Mouse (Mus musculus): ENCODE results near the gene Rasgrf1. TPM values are rescaled to one million over a fixed set of nuclear protein-coding genes. Genes with fewer than 3 reads are reported as not detected.
"Not testable (repeated sequence)": the region's sequence is repeated elsewhere in the genome, so short reads cannot be mapped to it uniquely, and the experiment has no call there.

The Rasgrf1 gene
- polyA plus RNA-seq, 1 experiment: 168 TPM

DNA sequence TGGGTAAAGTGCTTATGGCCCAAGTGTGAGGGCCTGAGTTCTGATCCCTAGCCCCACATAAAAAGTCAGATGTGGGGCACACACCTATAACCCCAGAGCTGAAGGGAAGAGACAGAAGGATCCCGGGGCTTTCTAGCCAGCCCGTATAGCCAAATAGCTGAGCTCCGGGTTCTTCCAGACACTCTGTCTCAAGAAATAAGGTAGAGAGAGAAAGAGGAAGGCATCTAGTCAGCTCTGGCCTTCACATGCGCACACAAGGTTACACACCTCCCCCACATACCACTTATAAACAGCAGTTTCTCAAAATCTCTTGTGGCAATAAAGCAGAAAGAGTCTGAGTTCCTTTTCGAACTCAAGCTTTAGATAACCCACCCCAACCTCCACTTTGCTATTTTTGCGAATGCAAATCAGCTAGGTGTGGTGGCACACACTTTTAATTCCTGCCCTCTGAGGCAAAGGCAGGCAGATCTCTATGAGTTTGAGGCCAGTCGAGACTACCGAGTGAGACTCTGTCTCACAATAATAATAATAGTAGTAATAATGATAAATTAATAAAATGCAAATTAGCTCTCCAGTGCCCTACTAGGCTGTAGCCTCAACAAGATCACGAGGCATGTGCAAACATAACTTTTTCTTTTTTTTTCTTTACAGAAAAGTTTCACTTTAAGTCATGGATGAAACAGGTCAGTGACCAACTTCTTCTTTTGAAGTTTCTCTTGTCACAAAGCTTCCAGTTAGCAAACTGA is 150.3 kb downstream of the Rasgrf1 start:
- no peaks in the 10 kb centered on the region for H3K4me1 ChIP-seq (ENCODE audit: control insufficient read depth, insufficient read depth, low read length)
- TF ChIP-seq POLR2A (IDR thresholded peaks at IDR 0.05; ENCODE audit: borderline replicate concordance, insufficient read depth, low read length) (no peak), CTCF (IDR thresholded peaks at IDR 0.05; ENCODE audit: borderline replicate concordance, insufficient read depth, low read depth, low read length) (no peak)
- no peaks in the 10 kb centered on the region for H3K27me3 ChIP-seq (ENCODE audit: control insufficient read depth, insufficient read depth, low read length)
- H3K27ac ChIP-seq (ENCODE audit: insufficient read depth, low read length): no peak overlapping the region
- WGBS: 93% methylated on average over 9 of the region's 9 CpGs
- no peak for DNase-seq
- H3K4me3 ChIP-seq (replicated peaks; ENCODE audit: insufficient read depth, low read depth, low read length): no peak overlapping the region

DNA sequence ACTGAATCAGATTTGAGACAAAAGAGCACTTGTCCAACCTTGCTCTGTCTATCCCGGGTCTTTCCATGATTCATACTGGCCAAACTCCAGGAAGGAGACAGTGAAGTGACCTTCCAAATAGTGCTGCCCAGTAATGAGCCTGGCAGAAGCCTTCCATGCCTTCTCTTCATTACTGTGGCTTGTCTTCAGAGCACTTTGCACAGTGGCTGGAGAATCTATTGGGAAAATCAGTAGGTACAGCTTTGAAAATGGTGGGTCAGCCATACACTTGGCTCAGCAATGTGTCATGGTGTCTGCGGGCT is 150.8 kb downstream of the Rasgrf1 start:
- Histone ChIP-seq H3K4me1 (ENCODE audit: control insufficient read depth, insufficient read depth, low read length) (no peaks in the 10 kb centered on the region), H3K27me3 (ENCODE audit: control insufficient read depth, insufficient read depth, low read length) (no peaks in the 10 kb centered on the region), H3K4me3 (replicated peaks; ENCODE audit: insufficient read depth, low read depth, low read length) (no peak overlapping the region), H3K27ac (ENCODE audit: insufficient read depth, low read length) (no peak overlapping the region)
- WGBS: 52% methylated on average over 2 of the region's 2 CpGs
- TF ChIP-seq CTCF (IDR thresholded peaks at IDR 0.05; ENCODE audit: borderline replicate concordance, insufficient read depth, low read depth, low read length): no peak
- TF ChIP-seq POLR2A (IDR thresholded peaks at IDR 0.05; ENCODE audit: borderline replicate concordance, insufficient read depth, low read length): no peak
- DNase-seq: no peak

DNA sequence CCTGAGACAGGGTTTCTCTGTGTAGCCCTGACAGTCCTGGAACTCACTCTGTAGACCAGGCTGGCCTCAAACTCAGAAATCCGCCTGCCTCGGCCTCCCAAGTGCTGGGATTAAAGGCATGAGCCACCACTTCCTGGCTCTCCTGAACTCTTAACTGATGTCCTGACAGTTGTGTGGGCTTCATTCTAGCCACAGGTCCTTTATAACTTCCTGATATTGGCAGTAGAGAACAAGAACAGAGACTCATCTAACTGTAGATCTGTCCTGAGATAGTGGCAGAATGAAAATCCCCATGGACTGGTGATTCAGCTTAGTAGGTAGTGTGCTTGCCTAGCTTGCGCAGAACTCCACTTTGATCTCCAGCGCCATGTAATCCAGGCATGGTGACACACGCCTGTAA is 151.2 kb downstream of the Rasgrf1 start:
- not testable (repeated sequence) for H3K4me3 ChIP-seq (replicated peaks; ENCODE audit: insufficient read depth, low read depth, low read length); H3K27ac ChIP-seq (ENCODE audit: insufficient read depth, low read length); H3K4me1 ChIP-seq (ENCODE audit: control insufficient read depth, insufficient read depth, low read length); DNase-seq; H3K27me3 ChIP-seq (ENCODE audit: control insufficient read depth, insufficient read depth, low read length)
- 94% methylated on average over 5 of the region's 5 CpGs for WGBS

DNA sequence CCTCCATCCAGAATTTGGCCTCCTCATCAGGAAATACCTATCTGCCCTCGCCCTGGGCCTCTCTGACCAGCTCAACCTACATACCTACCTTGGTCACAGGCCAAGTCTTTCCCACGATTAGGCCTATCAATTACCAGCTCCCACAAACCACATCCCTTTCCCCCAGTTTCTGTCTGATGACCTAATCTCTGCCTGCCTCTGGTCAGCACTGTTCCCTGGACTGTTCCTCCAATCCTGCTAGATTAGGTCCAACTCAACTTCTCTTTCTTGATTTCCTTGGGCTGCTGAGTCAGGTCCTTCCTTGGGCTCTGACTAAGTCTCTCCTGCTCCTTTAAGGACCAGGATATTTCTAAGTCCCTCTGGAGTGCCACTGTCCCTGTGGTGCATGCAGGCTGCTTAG is 157.6 kb downstream of the Rasgrf1 start:
- DNase-seq: no peak
- no peaks in the 10 kb centered on the region for H3K27me3 ChIP-seq (ENCODE audit: control insufficient read depth, insufficient read depth, low read length)
- no peaks in the 10 kb centered on the region; the same call in 1 of the 2 replicates for H3K4me1 ChIP-seq (ENCODE audit: control insufficient read depth, insufficient read depth, low read length)
- H3K4me3 ChIP-seq (replicated peaks; ENCODE audit: insufficient read depth, low read depth, low read length): no peak overlapping the region
- WGBS: 79% methylated on average over 2 of the region's 2 CpGs
- no peak for TF ChIP-seq POLR2A (IDR thresholded peaks at IDR 0.05; ENCODE audit: borderline replicate concordance, insufficient read depth, low read length)
- TF ChIP-seq CTCF (IDR thresholded peaks at IDR 0.05; ENCODE audit: borderline replicate concordance, insufficient read depth, low read depth, low read length): no peak
- no peak overlapping the region for H3K27ac ChIP-seq (ENCODE audit: insufficient read depth, low read length)

DNA sequence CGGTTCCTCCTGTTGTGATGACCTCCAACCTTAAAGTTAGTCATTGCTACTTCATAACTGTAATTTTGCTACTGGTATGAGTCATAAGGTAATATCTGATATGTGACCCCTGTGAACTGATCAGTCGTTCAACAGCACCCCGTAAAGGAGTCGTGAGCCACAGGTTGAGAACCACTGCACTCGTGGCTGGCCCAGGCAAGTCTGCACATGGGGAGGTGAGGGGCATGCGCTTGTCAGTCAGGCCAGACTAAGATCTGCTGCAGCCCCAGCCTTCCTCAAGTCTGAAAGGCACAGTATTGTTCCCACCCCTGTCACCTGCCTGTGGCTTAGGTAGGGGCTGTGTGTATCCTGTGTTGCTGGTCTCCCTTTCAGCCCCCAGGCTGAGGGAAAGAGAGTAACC is 159.1 kb downstream of the Rasgrf1 start:
- Histone ChIP-seq H3K4me3 (replicated peaks; ENCODE audit: insufficient read depth, low read depth, low read length) (no peak overlapping the region), H3K27ac (ENCODE audit: insufficient read depth, low read length) (no peak overlapping the region), H3K27me3 (ENCODE audit: control insufficient read depth, insufficient read depth, low read length) (no peaks in the 10 kb centered on the region), H3K4me1 (ENCODE audit: control insufficient read depth, insufficient read depth, low read length) (no peaks in the 10 kb centered on the region; the same call in 1 of the 2 replicates)
- DNase-seq: no peak
- WGBS: 94% methylated on average over 6 of the region's 6 CpGs
- TF ChIP-seq POLR2A (IDR thresholded peaks at IDR 0.05; ENCODE audit: borderline replicate concordance, insufficient read depth, low read length): no peak
- TF ChIP-seq CTCF (IDR thresholded peaks at IDR 0.05; ENCODE audit: borderline replicate concordance, insufficient read depth, low read depth, low read length): no peak

DNA sequence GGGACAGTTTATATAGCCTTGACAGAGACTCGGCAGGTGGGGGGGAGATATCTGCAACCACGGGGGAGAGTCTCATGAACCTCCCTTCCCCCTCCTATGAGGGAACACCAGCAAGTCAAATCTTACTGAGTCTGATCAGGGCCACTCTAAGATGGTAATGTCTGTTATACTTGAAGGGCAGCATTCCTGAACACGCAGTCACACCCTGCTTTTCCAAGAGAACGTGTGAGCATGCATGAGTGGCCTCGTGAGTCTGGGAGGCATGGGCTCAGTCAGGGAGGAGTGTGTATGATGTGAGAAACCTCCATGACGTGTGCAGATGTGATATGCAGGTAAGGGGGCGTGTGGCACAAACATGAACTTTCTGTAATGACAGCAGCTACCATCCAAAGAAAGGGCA is 159.8 kb downstream of the Rasgrf1 start:
- H3K4me3 ChIP-seq (replicated peaks; ENCODE audit: insufficient read depth, low read depth, low read length): no peak overlapping the region
- no peak overlapping the region for H3K27ac ChIP-seq (ENCODE audit: insufficient read depth, low read length)
- DNase-seq: no peak
- H3K4me1 ChIP-seq (ENCODE audit: control insufficient read depth, insufficient read depth, low read length): no peaks in the 10 kb centered on the region; the same call in 1 of the 2 replicates
- H3K27me3 ChIP-seq (ENCODE audit: control insufficient read depth, insufficient read depth, low read length): no peaks in the 10 kb centered on the region
- WGBS: 77% methylated on average over 7 of the region's 7 CpGs
- no peak for TF ChIP-seq CTCF (IDR thresholded peaks at IDR 0.05; ENCODE audit: borderline replicate concordance, insufficient read depth, low read depth, low read length)
- no peak for TF ChIP-seq POLR2A (IDR thresholded peaks at IDR 0.05; ENCODE audit: borderline replicate concordance, insufficient read depth, low read length)

DNA sequence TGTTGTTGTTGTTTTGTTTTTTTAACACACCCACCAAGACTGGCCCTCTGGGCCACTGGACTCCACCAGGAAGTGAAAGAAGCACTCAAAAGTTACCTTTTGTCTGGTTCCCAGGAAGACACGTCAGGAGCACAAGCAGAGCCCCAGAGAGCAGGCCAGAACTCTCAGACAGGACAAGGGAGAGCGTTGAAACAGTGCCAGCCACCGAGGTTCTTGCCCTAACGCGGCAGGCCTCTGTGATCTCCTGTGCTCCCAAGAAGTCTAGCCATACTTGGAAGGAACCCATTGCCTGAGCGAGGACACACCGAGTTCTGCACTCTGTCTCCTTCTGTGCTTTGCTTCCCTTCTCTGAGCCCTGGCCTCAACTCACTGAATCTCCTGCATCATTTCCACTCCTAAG is 160.5 kb downstream of the Rasgrf1 start:
- H3K4me1 ChIP-seq (ENCODE audit: control insufficient read depth, insufficient read depth, low read length): no peaks in the 10 kb centered on the region; the same call in 1 of the 2 replicates
- TF ChIP-seq CTCF (IDR thresholded peaks at IDR 0.05; ENCODE audit: borderline replicate concordance, insufficient read depth, low read depth, low read length) (no peak), POLR2A (IDR thresholded peaks at IDR 0.05; ENCODE audit: borderline replicate concordance, insufficient read depth, low read length) (no peak)
- H3K4me3 ChIP-seq (replicated peaks; ENCODE audit: insufficient read depth, low read depth, low read length): no peak overlapping the region
- 50% methylated on average over 7 of the region's 7 CpGs for WGBS
- no peaks in the 10 kb centered on the region for H3K27me3 ChIP-seq (ENCODE audit: control insufficient read depth, insufficient read depth, low read length)
- H3K27ac ChIP-seq (ENCODE audit: insufficient read depth, low read length): no peak overlapping the region
- no peak for DNase-seq

DNA sequence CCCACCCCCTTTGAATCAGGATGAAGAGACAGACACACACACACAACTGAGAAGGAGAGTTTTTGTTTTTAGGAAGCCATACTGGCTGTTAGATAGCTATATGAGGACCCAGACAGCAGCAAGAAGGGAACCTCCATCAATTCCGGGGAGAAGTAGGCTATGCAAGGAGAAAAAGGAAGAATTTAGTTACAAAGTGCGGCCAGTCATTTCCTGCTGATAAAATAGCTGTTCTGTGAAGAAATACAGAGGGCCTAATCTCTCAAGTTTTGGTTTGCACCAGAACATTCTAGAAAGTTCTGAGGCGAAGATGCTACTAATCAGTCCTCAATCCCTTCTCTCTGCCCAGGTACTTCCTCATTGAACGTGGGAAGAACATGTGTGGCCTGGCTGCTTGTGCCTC is 165.6 kb downstream of the Rasgrf1 start:
- Histone ChIP-seq H3K4me1 (ENCODE audit: control insufficient read depth, insufficient read depth, low read length) (no peaks in the 10 kb centered on the region), H3K27ac (ENCODE audit: insufficient read depth, low read length) (no peak overlapping the region), H3K27me3 (ENCODE audit: control insufficient read depth, insufficient read depth, low read length) (no peaks in the 10 kb centered on the region), H3K4me3 (replicated peaks; ENCODE audit: insufficient read depth, low read depth, low read length) (no peak overlapping the region)
- WGBS: 88% methylated on average over 4 of the region's 4 CpGs
- no peak for TF ChIP-seq POLR2A (IDR thresholded peaks at IDR 0.05; ENCODE audit: borderline replicate concordance, insufficient read depth, low read length)
- no peak for TF ChIP-seq CTCF (IDR thresholded peaks at IDR 0.05; ENCODE audit: borderline replicate concordance, insufficient read depth, low read depth, low read length)
- DNase-seq: no peak

Measured in cerebellum, adult 2 months (tissue).